Mouse (Mus musculus): ENCODE results near the gene Itga7.

The Itga7 gene

GRCm38 (mm10) chr10:128934997-128935787 is 1.6 kb downstream of the Itga7 start:
- no peak for DNase-seq (ENCODE audit: low spot score in 2 of 2)

DNA sequence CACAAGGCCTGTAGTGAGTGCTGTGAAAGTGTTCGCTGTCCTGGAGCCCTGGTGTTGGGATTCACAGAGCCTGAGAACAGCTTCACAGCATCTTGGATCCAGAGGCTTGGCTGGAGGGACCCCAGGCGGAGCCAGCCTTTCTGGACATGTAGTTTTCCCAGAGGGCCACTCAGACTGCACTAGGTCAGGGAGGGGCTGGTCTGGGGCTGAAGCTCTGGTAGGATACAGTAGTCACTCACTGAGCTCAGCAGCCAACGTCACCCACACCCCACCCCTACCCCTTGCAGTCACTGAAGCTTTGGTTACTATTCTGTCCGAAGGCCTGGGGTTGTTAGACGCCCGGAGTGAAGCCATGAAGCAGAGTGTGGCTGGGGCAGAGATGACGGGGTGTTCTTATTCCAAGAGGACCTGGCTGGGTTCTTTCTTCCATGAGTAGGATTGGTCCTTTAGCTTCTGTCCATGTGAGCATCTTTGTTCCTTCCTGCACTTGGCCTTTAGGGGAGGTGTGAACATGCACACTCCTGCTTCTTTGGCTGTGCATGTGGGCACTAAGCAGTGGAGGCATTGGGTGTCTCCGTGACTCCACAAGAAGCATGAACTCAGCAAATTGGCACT is 2.3 kb downstream of the Itga7 start:
- no peak for DNase-seq (ENCODE audit: low spot score in 2 of 2)

GRCm38 (mm10) chr10:128937756-128938390 is 4.3 kb downstream of the Itga7 start:
- DNase-seq (ENCODE audit: low spot score in 2 of 2): no peak

- no peak for DNase-seq (ENCODE audit: low spot score in 2 of 2)
Measured at GRCm38 (mm10) chr10:128938457-128938856, 4.8 kb downstream of the Itga7 start.

DNA sequence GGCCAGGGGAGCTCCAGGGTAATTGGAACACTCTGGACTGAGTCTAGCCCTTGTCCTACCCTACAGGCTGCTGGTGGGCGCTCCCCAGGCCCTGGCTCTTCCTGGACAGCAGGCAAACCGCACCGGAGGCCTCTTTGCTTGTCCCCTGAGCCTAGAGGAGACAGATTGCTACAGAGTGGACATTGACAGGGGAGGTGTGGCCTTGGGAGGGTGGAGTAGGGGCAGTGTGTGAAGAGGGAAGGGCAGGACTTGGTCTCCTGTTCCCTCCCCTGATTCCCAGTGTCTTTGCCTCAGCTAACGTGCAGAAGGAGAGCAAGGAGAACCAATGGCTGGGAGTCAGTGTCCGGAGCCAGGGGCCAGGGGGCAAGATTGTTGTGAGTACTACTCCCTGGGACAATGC is 5.4 kb downstream of the Itga7 start:
- no peak for DNase-seq (ENCODE audit: low spot score in 2 of 2)

- no peak for DNase-seq (ENCODE audit: low spot score in 2 of 2)
Measured at GRCm38 (mm10) chr10:128940475-128941061, 7.0 kb downstream of the Itga7 start.

GRCm38 (mm10) chr10:128945675-128946074 is 12.1 kb downstream of the Itga7 start:
- no peak for DNase-seq (ENCODE audit: low spot score in 2 of 2)

DNA sequence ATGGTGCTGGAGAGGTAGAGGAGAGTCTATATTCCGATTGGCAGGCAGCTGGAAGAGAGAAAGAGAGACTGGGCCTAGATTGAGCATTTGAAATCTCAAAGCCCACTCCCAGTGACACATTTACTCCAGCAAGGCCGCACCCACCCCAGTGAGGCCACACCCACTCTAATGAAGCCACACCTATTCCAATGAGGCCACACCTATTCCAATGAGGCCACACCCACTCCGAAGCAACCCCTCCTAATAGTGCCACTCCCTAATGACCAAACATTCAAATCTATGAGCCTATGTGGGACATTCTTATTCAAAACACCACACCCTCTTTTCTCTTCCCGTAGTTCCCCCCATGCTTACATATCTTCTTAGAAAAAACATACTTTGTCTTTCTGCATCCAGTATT is 13.9 kb downstream of the Itga7 start:
- DNase-seq (ENCODE audit: low spot score in 2 of 2): no peak

DNA sequence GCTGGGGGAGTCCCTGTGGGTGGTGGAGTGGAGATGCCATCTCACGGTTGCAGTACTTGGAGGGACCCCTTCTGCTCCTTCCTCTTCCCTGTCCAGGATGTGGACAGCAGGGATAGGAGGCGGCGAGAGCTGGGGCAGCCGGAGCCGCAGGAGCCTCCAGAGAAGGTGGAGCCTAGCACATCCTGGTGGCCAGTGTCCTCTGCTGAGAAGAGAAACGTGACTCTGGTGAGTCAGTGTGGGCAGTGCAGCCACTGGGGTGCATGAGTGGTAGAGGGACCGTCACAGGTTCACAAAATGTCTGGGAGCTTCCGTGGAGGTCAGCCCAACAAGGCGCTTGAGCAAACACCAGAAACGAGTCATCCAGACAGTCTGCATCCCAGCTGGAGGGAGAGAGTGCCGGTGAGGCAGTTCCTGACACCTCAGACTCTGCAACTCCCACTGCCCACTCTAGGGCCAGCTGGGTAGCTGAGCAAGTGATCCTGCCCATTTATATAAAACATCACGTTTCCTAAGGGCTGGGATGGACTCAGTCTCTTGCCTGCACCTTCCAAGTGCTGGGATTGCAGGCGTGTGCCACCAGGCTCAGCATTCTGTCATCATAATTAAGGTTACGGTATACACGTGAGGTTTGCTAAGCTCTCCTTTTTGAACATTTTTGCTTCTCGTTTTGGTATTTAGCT is 16.7 kb downstream of the Itga7 start:
- no peak for DNase-seq (ENCODE audit: low spot score in 2 of 2)

DNA sequence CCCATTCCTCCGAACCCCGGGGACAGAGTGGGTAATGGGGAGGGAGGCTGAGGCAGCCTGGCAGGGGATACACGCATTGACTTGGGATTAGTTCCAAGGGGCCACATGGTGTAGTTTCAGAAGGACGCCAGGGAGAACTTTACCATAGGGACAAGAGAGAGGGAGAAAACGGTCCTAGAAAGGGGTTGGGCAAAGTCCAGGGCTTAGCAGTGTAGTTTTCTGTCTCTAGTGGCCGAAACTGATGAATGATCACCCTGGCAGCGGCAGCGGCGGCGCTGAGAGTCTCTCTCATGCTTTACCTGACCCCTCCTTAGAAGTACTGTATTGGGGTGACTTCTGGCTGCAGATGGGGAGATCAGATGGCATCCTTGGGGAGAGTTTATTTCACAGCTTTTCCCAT is 24.7 kb downstream of the Itga7 start:
- no peak for DNase-seq (ENCODE audit: low spot score in 2 of 2)

GRCm38 (mm10) chr10:128960142-128960541 is 26.5 kb downstream of the Itga7 start:
- DNase-seq (ENCODE audit: low spot score in 2 of 2): no peak

- no peak for DNase-seq (ENCODE audit: low spot score in 2 of 2)
Measured at GRCm38 (mm10) chr10:128960590-128961584, 27.3 kb downstream of the Itga7 start, which contains the start of gene Mettl7b. Mettl7b (minus strand) TSS chr10:128960988.

DNA sequence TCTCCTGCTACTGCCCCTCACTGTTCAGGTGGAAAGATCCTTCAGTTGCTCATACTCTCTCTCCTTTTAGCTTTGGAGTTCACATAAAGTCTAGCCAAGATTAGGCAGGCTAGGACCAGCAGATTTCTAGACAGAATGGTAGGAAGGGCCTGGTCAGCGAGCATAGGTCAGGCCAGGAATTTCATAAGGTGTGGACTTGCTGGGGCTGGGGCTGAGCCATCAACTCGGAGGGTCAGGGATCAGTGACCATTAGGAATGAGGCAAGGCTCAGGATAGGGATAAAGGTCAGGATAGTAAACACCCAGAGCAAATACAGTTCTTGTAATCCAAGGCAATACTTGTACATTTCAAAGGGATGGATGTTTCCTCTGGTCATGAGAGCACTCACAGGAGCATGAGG is 31.3 kb downstream of the Itga7 start:
- DNase-seq (ENCODE audit: low spot score in 2 of 2): no peak

DNA sequence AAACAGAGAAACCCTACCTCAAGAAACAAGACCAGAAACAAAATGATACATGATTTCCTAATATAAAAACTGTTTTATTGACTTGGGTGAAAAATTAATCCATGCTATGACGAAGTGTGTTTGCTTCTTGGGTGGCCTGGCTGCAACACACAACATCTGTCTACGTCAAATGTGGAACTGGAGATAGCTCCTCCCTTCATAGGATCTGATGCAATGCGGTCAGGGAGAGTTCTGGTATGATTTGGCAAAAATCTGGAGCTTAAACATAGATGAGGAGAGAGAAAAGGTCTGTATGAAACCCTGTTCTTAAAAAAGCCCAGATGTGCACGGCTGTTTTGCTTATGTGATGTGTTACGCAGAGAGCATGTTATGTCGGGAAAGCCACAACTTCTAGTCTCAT is 32.3 kb downstream of the Itga7 start:
- no peak for DNase-seq (ENCODE audit: low spot score in 2 of 2)

DNA sequence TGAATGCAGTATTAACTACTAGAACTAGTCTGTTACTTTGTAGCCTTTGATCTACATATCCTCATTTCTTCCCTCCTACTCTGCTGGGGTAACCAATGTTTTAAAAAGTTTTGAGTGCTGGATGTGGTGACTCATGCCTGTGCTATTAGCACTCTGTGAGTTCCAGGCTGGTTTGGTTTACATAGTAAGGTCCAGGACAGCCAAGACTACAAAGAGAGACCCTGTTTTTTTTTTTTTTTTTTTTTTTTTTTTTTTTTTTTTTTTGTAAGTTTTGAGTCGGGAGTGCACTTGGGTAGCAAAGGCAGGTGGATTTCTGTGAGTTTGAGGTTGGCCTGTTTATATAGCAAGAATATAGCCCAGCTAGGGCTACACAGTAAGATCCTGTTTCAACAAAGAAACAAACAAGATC is 34.7 kb downstream of the Itga7 start:
- DNase-seq (ENCODE audit: low spot score in 2 of 2): no peak

DNA sequence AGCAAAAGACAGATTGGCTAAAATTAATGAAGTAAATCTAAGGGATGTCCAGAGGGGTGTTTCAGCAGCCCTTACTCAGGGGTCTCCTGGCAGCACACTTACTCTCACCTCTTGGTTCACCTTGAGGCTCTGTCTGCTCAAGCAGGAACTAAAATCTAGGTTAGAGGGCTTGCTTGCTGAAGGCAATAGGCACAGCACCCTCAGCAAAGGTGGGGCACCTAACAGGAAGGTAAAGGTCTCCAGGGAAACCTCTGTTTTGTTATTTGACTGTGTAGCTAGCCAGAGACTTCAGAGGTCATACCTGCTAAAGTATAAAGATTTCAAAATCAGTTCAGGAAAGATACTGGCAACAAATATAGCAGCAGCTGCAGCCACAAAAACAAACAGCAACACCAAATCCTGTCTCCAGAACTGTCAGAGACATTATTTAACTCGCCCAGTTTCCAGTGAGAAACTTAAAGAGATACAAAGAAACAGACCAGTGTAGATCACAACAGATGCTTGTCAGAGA is 37.2 kb downstream of the Itga7 start:
- DNase-seq (ENCODE audit: low spot score in 2 of 2): no peak

- DNase-seq (ENCODE audit: low spot score in 2 of 2): no peak
Measured at GRCm38 (mm10) chr10:128972841-128973240, 39.2 kb downstream of the Itga7 start.

DNA sequence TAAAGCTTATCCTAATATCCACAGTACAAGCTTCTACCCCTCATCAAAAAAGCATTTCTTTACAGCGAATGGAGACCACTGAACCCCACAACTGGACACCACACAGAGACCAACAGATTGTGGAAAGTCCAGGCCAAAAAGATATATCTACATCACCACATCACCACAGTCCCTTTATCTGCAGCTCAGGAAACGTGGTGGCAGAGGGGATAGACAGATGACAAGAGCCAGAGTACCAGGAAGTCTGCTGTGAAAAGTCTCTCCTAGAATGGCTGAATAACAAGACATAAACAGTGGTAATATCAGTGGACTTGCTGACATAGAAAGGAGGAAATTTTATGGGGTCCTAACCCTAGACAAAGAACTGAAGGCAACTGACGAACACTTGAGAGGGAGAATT is 42.8 kb downstream of the Itga7 start:
- DNase-seq (ENCODE audit: low spot score in 2 of 2): no peak

DNA sequence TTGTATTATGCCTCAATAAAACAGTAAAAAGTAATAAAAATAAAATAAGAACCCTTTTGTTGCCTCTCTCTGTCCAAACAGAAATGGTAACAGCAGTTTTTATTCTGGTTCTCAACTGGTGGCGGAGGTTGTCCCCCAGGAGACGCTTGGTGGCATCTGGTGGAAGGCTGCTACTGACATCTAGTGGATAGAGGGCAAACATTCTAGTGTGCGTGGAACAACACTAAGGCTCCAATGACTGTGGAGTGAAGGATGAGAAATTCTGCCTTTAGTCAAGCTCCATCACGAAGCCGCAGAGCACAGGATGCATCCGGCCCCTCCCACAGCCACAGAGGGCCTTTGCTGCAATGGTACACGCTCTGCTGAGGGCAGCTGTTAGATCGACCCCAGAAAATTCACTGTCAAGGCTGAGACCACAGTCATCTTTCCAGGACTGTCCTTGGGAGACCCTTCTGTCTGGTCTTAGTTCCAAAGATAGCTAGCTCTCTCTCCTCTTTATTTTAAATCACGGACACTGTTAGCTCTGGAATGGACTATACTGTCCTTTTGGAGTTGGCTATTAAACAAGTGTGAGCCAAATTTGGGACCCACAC is 44.0 kb downstream of the Itga7 start:
- peak; percentile 31 to 39 for DNase-seq (ENCODE audit: low spot score in 2 of 2)
